Mouse (Mus musculus) mesoderm, embryonic 11.5 days (tissue): ENCODE data around the gene Lrch1.

ENCODE experiments used
- DNase-seq: peaks from one replicate; pipeline ENCODE4 v3.0.0-alpha.2; 2012; ENCODE audit warnings: low read depth, low spot score

The Lrch1 gene

DNA sequence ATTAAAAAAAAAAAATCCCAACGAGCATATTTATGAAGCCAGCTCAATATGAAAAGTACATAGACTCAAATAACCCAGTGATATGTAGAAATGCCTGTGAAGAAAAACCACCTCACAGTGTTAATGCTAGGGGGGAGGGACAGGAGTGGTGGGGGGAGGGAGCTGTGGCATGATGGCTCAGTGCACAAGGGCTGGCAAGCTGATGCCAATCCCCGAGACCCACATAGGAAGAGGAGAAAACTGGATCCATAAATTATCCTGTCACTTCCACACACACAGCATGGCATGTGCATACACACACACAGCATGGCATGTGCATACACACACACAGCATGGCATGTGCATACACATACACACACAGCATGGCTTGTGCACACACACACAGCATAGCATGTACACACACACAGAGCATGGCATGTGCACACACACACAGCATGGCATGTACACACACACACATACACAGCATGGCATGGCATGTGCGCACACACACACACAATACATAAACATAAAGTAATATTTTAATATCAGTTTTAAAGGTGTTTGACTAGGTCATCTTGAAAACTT lies 54.5 kb downstream of the Lrch1 start:
- no peak for DNase-seq

- no peak for DNase-seq
These were observed 58.4 kb downstream of the Lrch1 start for GRCm38 (mm10) chr14:74889304-74889703.

GRCm38 (mm10) chr14:74888103-74888502 lies 59.6 kb downstream of the Lrch1 start:
- DNase-seq = no peak

DNA sequence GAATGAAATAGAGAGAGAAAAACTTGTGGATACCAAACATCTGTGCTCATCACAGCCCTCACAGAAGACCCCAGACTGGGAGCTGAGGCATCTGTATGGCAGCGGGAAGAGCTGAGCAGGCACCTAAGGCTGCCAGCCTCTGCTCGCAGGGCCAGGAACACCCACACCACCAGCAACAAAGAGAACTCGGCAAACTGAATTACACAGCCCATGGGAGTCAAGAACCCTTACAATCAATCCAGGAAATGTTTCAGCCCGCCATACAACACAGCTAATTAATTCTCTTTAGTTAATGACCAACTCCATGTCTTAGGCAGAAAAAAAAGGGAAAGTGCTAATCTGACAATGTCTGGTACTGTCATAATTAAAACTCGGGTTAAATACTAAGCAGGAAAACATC lies 61.2 kb downstream of the Lrch1 start:
- DNase-seq = no peak

DNA sequence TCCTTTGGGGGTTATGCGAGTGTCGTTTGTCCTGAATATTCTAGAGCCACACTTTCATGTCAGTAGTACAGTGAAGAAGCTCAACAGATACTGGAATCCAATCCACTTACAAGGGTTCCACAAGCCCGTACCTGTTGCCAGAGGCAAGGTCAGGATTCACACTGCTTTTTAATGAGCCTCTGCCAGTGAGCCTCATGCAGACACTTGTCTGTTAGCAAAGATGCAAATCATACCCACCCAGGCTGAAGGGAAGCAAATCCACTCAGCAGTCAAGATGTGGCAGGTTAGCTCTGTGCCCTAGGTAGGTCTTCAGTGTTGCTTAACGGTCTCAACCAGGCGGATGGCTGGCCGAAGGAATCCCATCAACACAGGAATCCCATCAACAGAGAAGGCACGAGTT lies 62.8 kb downstream of the Lrch1 start:
- no peak for DNase-seq

GRCm38 (mm10) chr14:74884024-74884680 lies 63.5 kb downstream of the Lrch1 start:
- DNase-seq = peak; percentile 57

- DNase-seq = no peak
These were observed 64.5 kb downstream of the Lrch1 start for GRCm38 (mm10) chr14:74883204-74883603.

- DNase-seq = peak; percentile 74
These were observed 64.9 kb downstream of the Lrch1 start for GRCm38 (mm10) chr14:74882754-74883153.

DNA sequence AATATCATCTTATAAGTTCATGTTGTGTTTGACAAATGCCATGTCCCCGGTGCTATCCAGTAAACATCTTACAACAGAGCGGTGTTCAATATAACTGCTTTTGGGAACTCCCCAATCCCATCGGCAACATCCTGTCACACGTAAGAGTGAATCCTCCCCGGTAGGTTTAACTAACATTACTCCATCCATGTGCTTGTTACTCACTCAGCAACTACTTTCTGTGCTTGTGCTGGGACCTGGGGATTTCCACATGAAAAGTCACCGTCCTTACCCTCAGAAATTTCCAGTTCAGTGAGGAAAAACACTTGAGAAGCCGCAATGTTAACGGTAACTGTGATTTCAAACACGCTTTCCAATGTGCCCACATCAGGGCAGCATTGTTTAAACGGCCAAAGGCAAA lies 66.8 kb downstream of the Lrch1 start:
- DNase-seq = no peak

DNA sequence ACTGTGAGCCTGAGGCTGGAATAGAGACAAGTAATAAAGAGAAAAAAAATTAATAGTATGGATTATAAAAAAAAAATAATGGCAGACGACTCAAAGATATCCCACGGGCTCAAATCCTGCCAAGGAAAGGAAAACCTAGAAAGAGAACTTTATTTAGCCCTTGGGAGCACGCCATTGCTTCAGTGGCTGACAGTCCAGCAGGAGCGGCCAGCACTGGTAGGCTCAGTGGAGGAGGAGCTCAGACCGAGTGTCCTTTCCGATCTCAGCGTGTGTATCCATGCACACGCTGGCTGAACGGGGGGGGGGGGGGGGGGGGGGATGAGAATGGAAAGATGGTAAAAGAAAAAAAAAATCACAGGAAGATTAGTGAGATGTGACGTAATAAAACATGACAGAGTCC lies 68.2 kb downstream of the Lrch1 start:
- DNase-seq = no peak

- no peak for DNase-seq
These were observed 70.4 kb downstream of the Lrch1 start for GRCm38 (mm10) chr14:74877287-74877686.

GRCm38 (mm10) chr14:74871220-74871619 lies 76.5 kb downstream of the Lrch1 start:
- no peak for DNase-seq

GRCm38 (mm10) chr14:74868902-74869230 lies 78.8 kb downstream of the Lrch1 start:
- no peak for DNase-seq

GRCm38 (mm10) chr14:74868188-74868901 lies 79.3 kb downstream of the Lrch1 start:
- no peak for DNase-seq

DNA sequence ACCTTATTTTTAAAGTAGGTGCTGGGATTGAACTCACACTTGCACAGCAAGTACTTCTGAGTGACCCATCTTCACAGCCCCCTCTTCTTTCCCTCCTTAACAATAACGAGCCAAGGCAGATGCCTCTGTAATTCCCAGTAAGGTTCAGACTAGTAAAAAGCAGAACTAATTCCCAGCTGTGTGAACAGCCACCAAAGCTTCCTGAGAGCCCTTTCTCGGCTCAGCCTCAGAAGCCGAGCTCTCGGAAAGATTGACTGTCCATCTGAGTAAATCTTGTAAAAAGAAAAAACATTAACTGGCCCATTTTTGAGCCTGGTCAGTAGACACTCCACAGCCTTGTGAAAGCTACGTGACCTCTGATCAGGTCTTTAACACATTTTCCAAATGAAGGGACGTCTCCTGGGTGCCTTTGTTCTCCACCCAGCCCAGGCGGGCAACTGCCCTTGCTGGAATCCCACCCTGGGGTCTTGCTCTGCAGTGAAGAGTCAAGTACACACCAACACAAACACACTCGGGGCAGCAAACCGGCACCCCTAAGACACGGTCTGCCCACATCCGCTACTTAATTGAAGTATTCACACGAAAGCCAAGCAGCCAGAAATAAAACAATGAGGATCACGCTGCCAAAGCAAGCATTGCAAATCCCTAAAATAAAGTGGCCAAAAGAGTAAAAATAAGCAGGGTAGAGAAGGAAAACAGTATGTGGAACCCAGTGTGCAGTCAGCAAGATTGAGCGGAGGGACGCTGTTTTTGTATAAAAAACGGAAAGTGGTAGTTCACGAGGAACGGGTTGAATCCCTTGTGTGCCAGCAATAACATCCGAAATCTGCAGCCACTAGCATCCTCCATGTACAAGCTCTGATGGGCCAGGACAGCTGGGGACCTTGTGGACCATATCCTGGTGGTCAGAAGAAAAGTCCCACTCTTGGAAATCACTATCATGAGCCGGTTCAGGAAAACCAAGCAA lies 80.3 kb downstream of the Lrch1 start:
- DNase-seq = no peak

- DNase-seq = no peak
These were observed 81.9 kb downstream of the Lrch1 start for GRCm38 (mm10) chr14:74865738-74866137.

DNA sequence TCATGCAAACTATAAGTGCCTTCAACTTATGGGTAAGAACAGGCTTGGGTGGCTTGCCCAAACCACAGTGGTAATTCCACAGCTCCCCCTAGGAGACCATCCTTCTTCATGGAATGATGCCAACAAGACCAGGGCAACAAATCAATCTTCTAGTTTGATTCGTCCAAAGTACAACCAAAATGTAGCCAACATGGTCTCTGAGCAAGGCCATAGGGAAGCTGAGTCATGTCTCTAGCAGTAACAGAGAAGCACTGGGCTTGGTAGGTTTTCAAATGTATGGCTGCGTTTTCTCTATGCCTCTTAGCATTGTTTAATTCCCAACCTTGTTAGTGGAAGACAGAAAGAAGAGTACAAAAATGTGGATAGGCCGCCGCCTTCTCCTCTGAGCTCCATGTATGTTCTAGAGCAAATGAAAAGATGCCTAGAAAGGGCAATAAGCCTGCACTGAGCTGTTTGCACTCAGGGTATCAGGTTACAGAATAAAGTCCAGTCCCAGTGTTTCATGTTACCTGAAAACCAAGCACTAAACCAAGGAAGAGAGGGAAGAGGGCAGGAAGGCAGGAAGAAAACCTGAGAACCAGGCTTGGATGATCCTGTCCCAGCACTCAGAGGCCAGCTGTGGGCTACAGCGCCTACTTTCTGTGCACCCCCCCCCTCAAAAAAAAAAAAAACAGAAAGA lies 82.7 kb downstream of the Lrch1 start:
- DNase-seq = no peak

- DNase-seq = no peak
These were observed 86.2 kb downstream of the Lrch1 start for GRCm38 (mm10) chr14:74861456-74861855.

GRCm38 (mm10) chr14:74859154-74859553 lies 88.5 kb downstream of the Lrch1 start:
- no peak for DNase-seq

DNA sequence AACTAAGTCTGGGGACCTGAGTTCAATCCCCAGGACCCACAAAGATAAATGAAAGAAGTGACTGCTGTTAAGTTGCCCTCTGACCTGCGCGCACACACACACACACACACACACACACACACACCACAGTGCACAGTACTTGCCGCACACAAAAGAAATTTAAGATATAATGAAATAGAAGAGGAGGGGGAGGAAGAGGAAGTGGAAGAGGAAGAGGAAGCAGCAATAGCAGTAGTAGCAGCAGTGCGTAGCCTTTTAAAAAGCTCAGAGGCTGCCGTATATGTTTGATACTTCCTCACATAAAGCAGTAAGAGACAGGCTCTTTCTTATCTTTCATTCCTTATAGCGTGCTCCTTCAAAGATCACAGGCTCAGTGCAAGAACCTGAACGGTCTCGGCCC lies 92.2 kb downstream of the Lrch1 start:
- no peak for DNase-seq

- no peak for DNase-seq
These were observed 93.9 kb downstream of the Lrch1 start for GRCm38 (mm10) chr14:74853759-74854100.
